Mouse (Mus musculus): ENCODE results near the gene Cryba4.

The Cryba4 gene

GRCm38 (mm10) chr5:112286608-112286983 lies 34.3 kb upstream of the Cryba4 start:
- DNase-seq (ENCODE audit: low read depth, low spot score): no peak

GRCm38 (mm10) chr5:112285548-112286085 lies 33.3 kb upstream of the Cryba4 start:
- no peak for DNase-seq (ENCODE audit: low read depth, low spot score)

- no peak for DNase-seq (ENCODE audit: low read depth, low spot score)
These were observed 31.9 kb upstream of the Cryba4 start for GRCm38 (mm10) chr5:112284203-112284582.

- DNase-seq (ENCODE audit: low read depth, low spot score): no peak
These were observed 31.4 kb upstream of the Cryba4 start for GRCm38 (mm10) chr5:112283543-112284202.

- no peak for DNase-seq (ENCODE audit: low read depth, low spot score)
These were observed 30.6 kb upstream of the Cryba4 start for GRCm38 (mm10) chr5:112282780-112283482.

GRCm38 (mm10) chr5:112282123-112282779 lies 29.9 kb upstream of the Cryba4 start:
- DNase-seq (ENCODE audit: low read depth, low spot score): no peak

- no peak for DNase-seq (ENCODE audit: low read depth, low spot score)
These were observed 29.4 kb upstream of the Cryba4 start for GRCm38 (mm10) chr5:112281676-112282075.

- DNase-seq (ENCODE audit: low read depth, low spot score): peak; percentile 34
These were observed 28.7 kb upstream of the Cryba4 start for GRCm38 (mm10) chr5:112280863-112281660.

GRCm38 (mm10) chr5:112280151-112280550 lies 27.8 kb upstream of the Cryba4 start:
- DNase-seq (ENCODE audit: low read depth, low spot score): no peak

- no peak for DNase-seq (ENCODE audit: low read depth, low spot score)
These were observed 27.1 kb upstream of the Cryba4 start for GRCm38 (mm10) chr5:112279181-112280021.

GRCm38 (mm10) chr5:112277906-112278470 lies 25.7 kb upstream of the Cryba4 start:
- no peak for DNase-seq (ENCODE audit: low read depth, low spot score)

GRCm38 (mm10) chr5:112276907-112277348 lies 24.6 kb upstream of the Cryba4 start:
- DNase-seq (ENCODE audit: low read depth, low spot score): peak; percentile 53

- DNase-seq (ENCODE audit: low read depth, low spot score): peak; percentile 99
These were observed 24.1 kb upstream of the Cryba4 start, which contains the start of gene Tpst2 for GRCm38 (mm10) chr5:112276267-112276873. TSS of gene Tpst2 (plus strand) at chr5:112276691.

- no peak for DNase-seq (ENCODE audit: low read depth, low spot score)
These were observed 22.9 kb upstream of the Cryba4 start for GRCm38 (mm10) chr5:112275021-112275804.

- DNase-seq (ENCODE audit: low read depth, low spot score): no peak
These were observed 21.6 kb upstream of the Cryba4 start for GRCm38 (mm10) chr5:112273746-112274463.

- no peak for DNase-seq (ENCODE audit: low read depth, low spot score)
These were observed 20.6 kb upstream of the Cryba4 start for GRCm38 (mm10) chr5:112272934-112273333.

GRCm38 (mm10) chr5:112270764-112271541 lies 18.6 kb upstream of the Cryba4 start:
- DNase-seq (ENCODE audit: low read depth, low spot score): peak; percentile 29

Data from mesoderm, embryonic 11.5 days (tissue).